Mouse (Mus musculus): ENCODE data around the gene Ambra1. TPM values are rescaled to one million over a fixed set of nuclear protein-coding genes. Genes with fewer than 3 reads are reported as not detected.

The Ambra1 gene
- polyA plus RNA-seq, 1 experiment, result 33.4 TPM

DNA sequence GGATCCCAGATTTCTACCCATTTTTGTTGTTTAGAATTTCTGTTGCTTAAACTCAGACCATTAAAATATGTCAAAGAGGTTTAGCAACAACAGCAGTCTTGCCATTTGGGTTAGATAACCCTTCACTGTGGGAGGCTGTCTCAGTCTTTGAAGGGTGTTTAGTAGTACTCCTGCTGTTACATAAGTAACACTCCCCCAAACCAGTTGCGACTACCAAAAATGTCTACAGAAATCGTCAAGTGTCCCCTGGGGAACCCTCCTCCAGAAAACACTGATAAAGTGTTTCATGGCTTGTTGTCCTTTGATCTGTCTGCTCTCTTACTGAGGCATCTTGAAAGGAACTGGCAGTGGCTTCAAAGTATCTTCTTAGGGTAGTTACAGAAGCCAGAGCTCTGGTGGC is 61.7 kb downstream of the Ambra1 start:
- Histone ChIP-seq H3K4me1 (ENCODE audit: control insufficient read depth, insufficient read depth, low read length) (peaks cover 8% of the 10 kb centered on the region; the same call in 1 of the 2 replicates), H3K27ac (ENCODE audit: insufficient read depth, low read length) (no peak overlapping the region), H3K4me3 (ENCODE audit: insufficient read depth, low read length) (no peak overlapping the region)
- no peak for TF ChIP-seq POLR2A (IDR thresholded peaks at IDR 0.05; ENCODE audit: extremely low read depth, insufficient read depth, low read length)
- no peak for TF ChIP-seq CTCF (IDR thresholded peaks at IDR 0.05; ENCODE audit: extremely low read depth, insufficient read depth, low read length)

DNA sequence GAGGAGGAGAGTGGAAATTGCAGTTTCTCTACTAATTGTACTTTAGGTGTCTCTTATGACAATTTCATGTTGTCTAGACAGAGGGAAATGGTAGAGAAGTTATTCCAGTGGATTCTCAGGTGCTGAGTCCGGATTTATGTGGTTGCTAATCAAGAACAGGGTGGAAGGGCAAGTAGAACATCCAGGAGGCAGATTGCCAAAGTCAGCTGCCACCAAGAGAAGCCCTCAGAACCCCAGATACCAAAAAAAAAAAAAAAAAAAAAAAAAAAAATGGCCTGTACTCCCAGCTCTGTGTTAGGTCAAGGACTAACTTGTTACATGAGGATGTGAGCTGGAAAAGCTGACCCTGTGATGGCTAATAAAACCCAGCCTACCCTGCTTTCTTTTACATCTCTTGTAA is 62.4 kb downstream of the Ambra1 start:
- Histone ChIP-seq H3K4me3 (ENCODE audit: insufficient read depth, low read length) (no peak overlapping the region), H3K27ac (ENCODE audit: insufficient read depth, low read length) (no peak overlapping the region), H3K4me1 (ENCODE audit: control insufficient read depth, insufficient read depth, low read length) (peaks cover 8% of the 10 kb centered on the region; the same call in 1 of the 2 replicates)
- TF ChIP-seq POLR2A (IDR thresholded peaks at IDR 0.05; ENCODE audit: extremely low read depth, insufficient read depth, low read length) (no peak), CTCF (IDR thresholded peaks at IDR 0.05; ENCODE audit: extremely low read depth, insufficient read depth, low read length) (no peak)

GRCm38 (mm10) chr2:91794466-91794865 is 64.5 kb downstream of the Ambra1 start:
- no peak overlapping the region for H3K4me3 ChIP-seq (ENCODE audit: insufficient read depth, low read length)
- TF ChIP-seq POLR2A (IDR thresholded peaks at IDR 0.05; ENCODE audit: extremely low read depth, insufficient read depth, low read length), result no peak
- no peak for TF ChIP-seq CTCF (IDR thresholded peaks at IDR 0.05; ENCODE audit: extremely low read depth, insufficient read depth, low read length)
- peaks cover 8% of the 10 kb centered on the region; the same call in 1 of the 2 replicates for H3K4me1 ChIP-seq (ENCODE audit: control insufficient read depth, insufficient read depth, low read length)
- H3K27ac ChIP-seq (ENCODE audit: insufficient read depth, low read length), result no peak overlapping the region

- no peak overlapping the region for H3K27ac ChIP-seq (ENCODE audit: insufficient read depth, low read length)
- peaks cover 8% of the 10 kb centered on the region; the same call in 1 of the 2 replicates for H3K4me1 ChIP-seq (ENCODE audit: control insufficient read depth, insufficient read depth, low read length)
- TF ChIP-seq POLR2A (IDR thresholded peaks at IDR 0.05; ENCODE audit: extremely low read depth, insufficient read depth, low read length) (no peak), CTCF (IDR thresholded peaks at IDR 0.05; ENCODE audit: extremely low read depth, insufficient read depth, low read length) (no peak)
- no peak overlapping the region for H3K4me3 ChIP-seq (ENCODE audit: insufficient read depth, low read length)
These were observed 65.2 kb downstream of the Ambra1 start for GRCm38 (mm10) chr2:91795091-91795490.

GRCm38 (mm10) chr2:91811433-91811832 is 81.5 kb downstream of the Ambra1 start:
- H3K4me1 ChIP-seq (ENCODE audit: control insufficient read depth, insufficient read depth, low read length), result no peaks in the 10 kb centered on the region
- H3K4me3 ChIP-seq (ENCODE audit: insufficient read depth, low read length), result no peak overlapping the region
- H3K27ac ChIP-seq (ENCODE audit: insufficient read depth, low read length), result no peak overlapping the region
- no peak for TF ChIP-seq POLR2A (IDR thresholded peaks at IDR 0.05; ENCODE audit: extremely low read depth, insufficient read depth, low read length)
- no peak for TF ChIP-seq CTCF (IDR thresholded peaks at IDR 0.05; ENCODE audit: extremely low read depth, insufficient read depth, low read length)

GRCm38 (mm10) chr2:91816741-91817140 is 86.8 kb downstream of the Ambra1 start:
- TF ChIP-seq POLR2A (IDR thresholded peaks at IDR 0.05; ENCODE audit: extremely low read depth, insufficient read depth, low read length) (no peak), CTCF (IDR thresholded peaks at IDR 0.05; ENCODE audit: extremely low read depth, insufficient read depth, low read length) (no peak)
- Histone ChIP-seq H3K27ac (ENCODE audit: insufficient read depth, low read length) (no peak overlapping the region), H3K4me3 (ENCODE audit: insufficient read depth, low read length) (no peak overlapping the region), H3K4me1 (ENCODE audit: control insufficient read depth, insufficient read depth, low read length) (no peaks in the 10 kb centered on the region)

- TF ChIP-seq CTCF (IDR thresholded peaks at IDR 0.05; ENCODE audit: extremely low read depth, insufficient read depth, low read length) (no peak), POLR2A (IDR thresholded peaks at IDR 0.05; ENCODE audit: extremely low read depth, insufficient read depth, low read length) (no peak)
- Histone ChIP-seq H3K4me3 (ENCODE audit: insufficient read depth, low read length) (no peak overlapping the region), H3K4me1 (ENCODE audit: control insufficient read depth, insufficient read depth, low read length) (no peaks in the 10 kb centered on the region), H3K27ac (ENCODE audit: insufficient read depth, low read length) (no peak overlapping the region)
These were observed 102.3 kb downstream of the Ambra1 start for GRCm38 (mm10) chr2:91832227-91832626.

- TF ChIP-seq POLR2A (IDR thresholded peaks at IDR 0.05; ENCODE audit: extremely low read depth, insufficient read depth, low read length) (no peak), CTCF (IDR thresholded peaks at IDR 0.05; ENCODE audit: extremely low read depth, insufficient read depth, low read length) (no peak)
- Histone ChIP-seq H3K27ac (ENCODE audit: insufficient read depth, low read length) (no peak overlapping the region), H3K4me3 (ENCODE audit: insufficient read depth, low read length) (no peak overlapping the region), H3K4me1 (ENCODE audit: control insufficient read depth, insufficient read depth, low read length) (no peaks in the 10 kb centered on the region)
These were observed 104.3 kb downstream of the Ambra1 start for GRCm38 (mm10) chr2:91834272-91834671.

- no peak for TF ChIP-seq CTCF (IDR thresholded peaks at IDR 0.05; ENCODE audit: extremely low read depth, insufficient read depth, low read length)
- TF ChIP-seq POLR2A (IDR thresholded peaks at IDR 0.05; ENCODE audit: extremely low read depth, insufficient read depth, low read length), result no peak
- Histone ChIP-seq H3K27ac (ENCODE audit: insufficient read depth, low read length) (no peak overlapping the region), H3K4me1 (ENCODE audit: control insufficient read depth, insufficient read depth, low read length) (no peaks in the 10 kb centered on the region), H3K4me3 (ENCODE audit: insufficient read depth, low read length) (no peak overlapping the region)
These were observed 105.1 kb downstream of the Ambra1 start for GRCm38 (mm10) chr2:91835031-91835430.

GRCm38 (mm10) chr2:91835631-91836030 is 105.7 kb downstream of the Ambra1 start:
- no peak overlapping the region for H3K27ac ChIP-seq (ENCODE audit: insufficient read depth, low read length)
- no peaks in the 10 kb centered on the region for H3K4me1 ChIP-seq (ENCODE audit: control insufficient read depth, insufficient read depth, low read length)
- no peak overlapping the region for H3K4me3 ChIP-seq (ENCODE audit: insufficient read depth, low read length)
- TF ChIP-seq CTCF (IDR thresholded peaks at IDR 0.05; ENCODE audit: extremely low read depth, insufficient read depth, low read length), result no peak
- TF ChIP-seq POLR2A (IDR thresholded peaks at IDR 0.05; ENCODE audit: extremely low read depth, insufficient read depth, low read length), result no peak
